Mouse (Mus musculus) ES-Bruce4 (cell line): Measurements from ENCODE around the gene Pax9. TPM values are rescaled to one million over a fixed set of nuclear protein-coding genes. Genes with fewer than 3 reads are reported as not detected.

Source experiments
- H3K27ac ChIP-seq: 2 replicates; pipeline ENCODE4 v1.5.1; 2012; ENCODE audit warnings: low read length, inconsistent platforms; ENCODE audit not compliant: insufficient read depth
- H3K27me3 ChIP-seq: 2 replicates; pipeline ENCODE4 v1.6.1; 2012; ENCODE audit warnings: mild to moderate bottlenecking, low read length, inconsistent platforms; ENCODE audit not compliant: control insufficient read depth, poor library complexity, insufficient read depth, severe bottlenecking
- H3K36me3 ChIP-seq: 2 replicates; pipeline ENCODE4 v1.6.1; 2012; ENCODE audit warnings: inconsistent platforms, mild to moderate bottlenecking, low read length, moderate library complexity; ENCODE audit not compliant: control insufficient read depth, poor library complexity, insufficient read depth, severe bottlenecking
- H3K4me1 ChIP-seq: one replicate; pipeline ENCODE4 v1.8.1; 2011; ENCODE audit warnings: low read length; ENCODE audit not compliant: control insufficient read depth, insufficient read depth
- H3K4me3 ChIP-seq: 2 replicates; pipeline ENCODE4 v1.5.1; 2011; ENCODE audit warnings: low read depth, mild to moderate bottlenecking, low read length
- H3K9ac ChIP-seq: 2 replicates; pipeline ENCODE4 v1.6.1; 2012; ENCODE audit warnings: low read depth, mild to moderate bottlenecking, inconsistent platforms; ENCODE audit not compliant: poor library complexity, severe bottlenecking
- H3K9me3 ChIP-seq: replicated peaks from 2 replicates; pipeline ENCODE4 v1.6.1; 2012; ENCODE audit warnings: mild to moderate bottlenecking, low read length, inconsistent platforms; ENCODE audit not compliant: control insufficient read depth, poor library complexity, insufficient read depth, severe bottlenecking
- CTCF ChIP-seq: IDR thresholded peaks from one replicate; pipeline ENCODE4 v1.8.1; 2011; ENCODE audit warnings: low read depth, low read length
- EP300 ChIP-seq: IDR thresholded peaks from 2 replicates; pipeline ENCODE4 v1.6.1; 2011; ENCODE audit warnings: low read depth, low read length; ENCODE audit not compliant: insufficient read depth
- POLR2A ChIP-seq: IDR thresholded peaks from one replicate; pipeline ENCODE4 v1.8.1; 2011; ENCODE audit warnings: low read length; ENCODE audit not compliant: insufficient read depth
- polyA plus RNA-seq: library from polyadenylated mRNA; stranded (reverse); fragments of >200 nt; gene quantifications from 2 replicates; pipeline ENCODE4 v1.2.4, GENCODE M21; 2011; ENCODE audit warnings: low read depth; ENCODE audit not compliant: missing spikeins, insufficient read depth, insufficient read length

The Pax9 gene
- polyA plus RNA-seq, 1 experiment: not detected

DNA sequence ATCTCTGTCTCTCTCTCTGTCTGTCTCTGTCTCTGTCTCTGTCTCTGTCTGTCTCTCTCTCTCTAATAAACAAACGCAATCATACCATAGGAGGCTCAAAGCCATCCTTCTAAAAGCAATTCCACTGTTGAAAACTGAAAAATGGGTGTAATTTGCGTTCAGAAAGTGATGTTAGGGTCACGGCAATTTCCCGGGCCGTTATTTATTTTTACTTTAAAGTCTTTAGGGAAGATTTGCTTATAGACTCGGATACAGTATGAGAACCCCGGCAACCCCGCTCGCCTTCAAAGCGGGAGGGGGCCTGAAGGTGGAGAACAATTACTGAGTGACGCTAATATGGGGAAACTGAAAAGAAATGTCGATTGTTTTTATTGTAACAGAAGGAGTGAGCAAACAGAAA is 566 bp upstream of the Pax9 start:
- Histone ChIP-seq H3K4me3 (no peak overlapping the region), H3K27me3 (peaks cover 42% of the 10 kb centered on the region), H3K4me1 (no peaks in the 10 kb centered on the region), H3K9ac (no peak overlapping the region), H3K27ac (no peak overlapping the region), H3K36me3 (no peaks in the 10 kb centered on the region), H3K9me3 (no peaks in the 10 kb centered on the region)
- TF ChIP-seq POLR2A (no peak), CTCF (no peak), EP300 (no peak)

DNA sequence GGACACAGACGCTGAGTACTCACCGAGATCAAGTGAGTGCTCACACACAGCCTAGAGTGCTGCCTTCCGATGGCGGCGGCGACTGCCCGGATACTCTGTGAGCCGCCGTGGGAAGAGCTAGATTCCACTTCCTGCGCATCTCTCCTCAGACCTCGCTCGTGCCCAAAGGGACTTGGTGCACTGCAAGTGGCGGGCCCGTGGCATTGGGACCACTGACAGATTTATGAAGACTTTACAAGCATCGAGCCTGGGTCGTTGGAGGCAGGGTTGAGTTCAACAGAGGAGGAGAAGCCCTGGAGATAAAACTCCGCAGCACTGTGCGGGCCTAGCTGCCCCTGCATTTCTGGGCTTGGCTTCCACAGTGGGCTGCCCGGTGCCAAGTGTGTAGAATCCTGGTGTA is 969 bp downstream of the Pax9 start:
- Histone ChIP-seq H3K27me3 (peaks cover 48% of the 10 kb centered on the region), H3K9ac (no peak overlapping the region), H3K36me3 (no peaks in the 10 kb centered on the region), H3K9me3 (no peaks in the 10 kb centered on the region), H3K4me1 (no peaks in the 10 kb centered on the region), H3K4me3 (0 out of 2 replicates have a peak overlapping the region, but pooled peaks have one; percentile 14), H3K27ac (no peak overlapping the region)
- TF ChIP-seq CTCF: no peak
- no peak for TF ChIP-seq EP300
- no peak for TF ChIP-seq POLR2A

DNA sequence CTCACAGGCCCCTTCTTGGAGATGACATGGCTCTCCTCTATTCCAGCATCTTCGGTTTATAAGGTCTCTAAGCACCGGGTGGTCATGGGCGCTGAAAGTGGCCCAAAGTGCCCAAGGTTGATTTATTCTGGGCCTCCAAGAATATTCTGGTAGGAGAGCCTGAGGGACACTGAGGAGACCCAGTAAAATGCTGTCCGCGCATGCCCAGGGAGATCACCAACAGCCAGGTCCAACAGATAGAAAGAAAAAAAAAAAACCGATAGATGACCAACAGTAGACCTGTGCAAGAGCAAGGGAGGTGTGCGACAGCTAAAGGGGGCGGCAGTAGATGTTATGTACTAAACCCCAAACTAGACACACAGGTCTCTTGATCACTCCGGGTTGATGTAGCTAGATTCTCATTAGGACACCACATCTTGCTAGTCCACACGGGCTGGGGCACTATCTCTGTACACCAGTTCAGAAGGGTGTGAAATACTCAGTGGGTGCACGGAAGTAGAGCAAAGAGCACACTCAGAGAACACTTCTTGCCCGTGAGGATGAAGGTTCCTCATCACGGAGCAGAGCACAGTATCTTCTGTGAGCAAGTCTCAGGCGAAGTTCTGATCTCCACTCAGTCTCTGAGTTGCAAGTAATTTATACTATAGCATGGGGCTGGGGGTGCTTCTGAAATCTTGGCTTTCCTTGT is 2.0 kb downstream of the Pax9 start:
- TF ChIP-seq POLR2A (no peak), EP300 (no peak), CTCF (no peak)
- H3K4me3 ChIP-seq: no peak overlapping the region
- H3K27me3 ChIP-seq: peaks cover 48% of the 10 kb centered on the region
- H3K27ac ChIP-seq: no peak overlapping the region
- H3K36me3 ChIP-seq: no peaks in the 10 kb centered on the region
- no peaks in the 10 kb centered on the region for H3K4me1 ChIP-seq
- H3K9ac ChIP-seq: no peak overlapping the region
- H3K9me3 ChIP-seq: no peaks in the 10 kb centered on the region

DNA sequence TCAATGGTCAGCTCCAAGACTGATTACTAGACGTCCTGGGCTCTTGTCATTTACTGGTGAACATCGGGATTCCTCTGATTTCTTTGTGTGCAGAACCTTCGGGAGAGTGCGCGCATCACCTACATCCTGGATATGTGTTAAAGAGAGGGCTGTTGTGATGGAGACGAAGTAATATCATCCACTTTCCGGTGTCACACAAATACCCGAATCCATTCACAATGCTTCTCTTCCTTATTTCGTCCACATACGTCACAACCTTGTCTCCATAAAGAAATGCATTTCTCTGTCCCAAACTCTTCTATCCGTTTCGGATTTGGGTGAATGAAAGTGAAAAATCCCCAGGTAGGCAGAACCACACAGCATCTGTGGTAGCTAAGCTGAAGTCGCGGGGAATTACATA is 2.8 kb downstream of the Pax9 start:
- Histone ChIP-seq H3K9ac (no peak overlapping the region), H3K27me3 (peaks cover 48% of the 10 kb centered on the region), H3K4me3 (no peak overlapping the region), H3K4me1 (no peaks in the 10 kb centered on the region), H3K27ac (no peak overlapping the region), H3K9me3 (no peaks in the 10 kb centered on the region), H3K36me3 (no peaks in the 10 kb centered on the region)
- TF ChIP-seq POLR2A (no peak), CTCF (no peak), EP300 (no peak)

DNA sequence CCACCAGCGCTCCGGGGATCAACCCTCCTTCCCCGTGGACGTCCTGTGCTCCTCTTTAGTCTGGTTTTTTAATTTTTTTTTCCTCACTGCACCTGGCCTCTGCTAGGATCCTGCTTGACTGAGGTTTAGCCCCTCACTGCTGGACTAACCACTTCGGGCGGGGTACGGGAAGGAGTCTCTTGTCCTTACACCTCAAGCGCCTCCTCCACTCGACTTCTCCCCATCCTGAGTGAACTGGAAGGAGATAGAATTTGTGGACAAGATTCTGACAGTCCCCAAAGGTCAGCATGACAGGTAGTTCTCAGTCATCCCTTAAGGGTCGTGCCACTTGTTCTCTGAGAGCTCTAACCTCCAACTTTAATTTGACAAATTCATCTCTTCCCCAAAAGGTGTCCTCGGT is 3.4 kb downstream of the Pax9 start:
- no peaks in the 10 kb centered on the region for H3K9me3 ChIP-seq
- peaks cover 49% of the 10 kb centered on the region for H3K27me3 ChIP-seq
- H3K9ac ChIP-seq: no peak overlapping the region
- H3K4me1 ChIP-seq: no peaks in the 10 kb centered on the region
- H3K4me3 ChIP-seq: 0 out of 2 replicates have a peak overlapping the region, but pooled peaks have one; percentile 9
- no peak overlapping the region for H3K27ac ChIP-seq
- TF ChIP-seq CTCF (no peak), POLR2A (no peak), EP300 (no peak)
- no peaks in the 10 kb centered on the region for H3K36me3 ChIP-seq

DNA sequence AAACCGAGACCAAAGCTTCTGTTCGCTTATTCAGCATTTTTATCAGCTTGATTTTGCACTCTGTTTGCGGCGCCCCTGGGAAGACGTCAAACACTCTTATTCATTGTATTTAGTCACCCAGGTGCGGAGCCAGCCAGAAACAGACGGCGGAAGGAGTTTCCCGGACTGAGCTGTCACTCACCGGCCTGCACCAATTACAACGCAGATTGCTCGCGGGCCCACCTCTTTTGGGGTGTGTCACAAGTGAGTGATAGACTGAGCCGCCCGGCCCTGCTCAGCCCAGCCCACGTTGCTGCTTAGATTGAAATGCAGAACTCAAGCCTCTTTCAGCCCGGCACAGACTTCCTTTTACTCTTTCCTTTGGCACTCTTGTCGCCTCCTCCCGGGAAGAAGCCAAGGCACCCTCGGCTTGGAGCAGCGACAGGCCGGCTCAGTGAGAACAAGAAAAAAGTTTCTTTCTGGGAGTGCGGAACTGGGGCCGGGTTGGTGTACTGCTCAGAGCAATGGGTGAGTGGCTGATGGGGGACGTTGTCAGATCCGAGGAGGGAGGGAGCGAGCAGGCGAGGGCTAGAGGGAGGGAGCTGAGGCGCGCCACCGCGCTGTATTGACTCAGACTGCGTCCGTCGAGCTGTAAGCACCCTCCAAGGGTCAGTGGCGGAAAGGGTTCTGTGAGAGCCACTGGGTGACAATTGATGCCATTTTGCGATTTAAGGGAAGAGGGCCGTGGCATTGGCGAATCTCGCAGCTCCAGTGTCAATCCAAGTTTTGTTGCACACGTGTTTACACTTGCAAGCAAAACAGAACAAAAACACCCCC is 4.0 kb downstream of the Pax9 start:
- Histone ChIP-seq H3K4me1 (no peaks in the 10 kb centered on the region), H3K4me3 (peak overlapping the region; percentile 55), H3K27me3 (peaks cover 47% of the 10 kb centered on the region), H3K9me3 (no peaks in the 10 kb centered on the region), H3K36me3 (no peaks in the 10 kb centered on the region), H3K27ac (no peak overlapping the region), H3K9ac (no peak overlapping the region)
- TF ChIP-seq EP300 (peak; percentile 30; the same call in 1 of the 2 replicates), POLR2A (no peak)
